In genomic region chr12:89302011-89302410, GRCm38 (mm10) we compare ENCODE assay signal across 8 mouse cellular contexts.
A peak's percentile ranks its signal among the peaks of the same experiment; 100 is the strongest.
DNase-seq lines count a peak whose midpoint lies in the region; ATAC-seq lines count a peak whose summit lies in the region.

No protein-coding gene starts in this region.

- H3K9ac ChIP-seq in liver, embryonic 13.5 days = no peak overlapping the region

- no peak for ATAC-seq in liver, embryonic 13.5 days (ENCODE audit: low read depth)

- H3K4me1 ChIP-seq in liver, embryonic 13.5 days (replicated peaks) = no peaks in the 10 kb centered on the region

- no peaks in the 10 kb centered on the region for H3K9me3 ChIP-seq in liver, embryonic 13.5 days (replicated peaks)

- no peak overlapping the region for H3K4me3 ChIP-seq in liver, embryonic 13.5 days (replicated peaks)

- H3K27me3 ChIP-seq in liver, embryonic 13.5 days = no peaks in the 10 kb centered on the region

- 28% methylated on average over 4 of the region's 4 CpGs for WGBS in liver, embryonic 13.5 days (ENCODE audit: insufficient replicate concordance)

- H3K36me3 ChIP-seq in liver, embryonic 13.5 days = no peaks in the 10 kb centered on the region

- no peak overlapping the region for H3K27ac ChIP-seq in liver, embryonic 13.5 days

- H3K4me2 ChIP-seq in liver, embryonic 13.5 days = no peak overlapping the region

- DNase-seq in 416B (ENCODE audit: low read depth) (peak; percentile 66), NIH3T3 (ENCODE audit: low read depth) (peak; percentile 77)
- peak; percentile 86 to 90 for DNase-seq in cerebellum, postnatal 10 days
- peak; percentile 73 to 77 for DNase-seq in frontal cortex, postnatal 25 days (ENCODE audit: low spot score in 2 of 2)
- DNase-seq in kidney, postnatal 25 days = peak; percentile 40 to 57
- DNase-seq in liver, embryonic 13.5 days = peak; percentile 7
- peak; percentile 56 for DNase-seq in ovary, postnatal 14 days (ENCODE audit: low spot score)
- DNase-seq in urinary bladder, postnatal 25 days (ENCODE audit: low spot score) = peak; percentile 56

Comparison
In these comparisons a context has a peak if more than half of its experiments do, and no peak if none do; other contexts are left out.
1. DNase-seq: peak in every context shown above with its lines; median percentile 88 in cerebellum, postnatal 10 days; 77 in NIH3T3; 75 in frontal cortex, postnatal 25 days; 66 in 416B; 56 in ovary, postnatal 14 days; 56 in urinary bladder, postnatal 25 days; 48 in kidney, postnatal 25 days; 7 in liver, embryonic 13.5 days.